Mouse (Mus musculus) heart, adult 2 months (tissue): ENCODE results near the gene Ccdc51.

ENCODE experiments used
- CTCF ChIP-seq: fragments of 200-600 bp; IDR thresholded peaks from 2 replicates; pipeline ENCODE4 v1.8.1; 2022; ENCODE audit warnings: antibody characterized with exemption, mild to moderate bottlenecking, moderate library complexity
- EP300 ChIP-seq: fragments of 200-500 bp; IDR thresholded peaks from 2 replicates; pipeline ENCODE4 v1.6.1; 2011; ENCODE audit warnings: low read depth, low read length, control low read depth; ENCODE audit not compliant: insufficient read depth
- POLR2A ChIP-seq: fragments of 200-500 bp; IDR thresholded peaks from 2 replicates; pipeline ENCODE4 v1.6.1; 2011; ENCODE audit warnings: mild to moderate bottlenecking, low read depth, low read length, control low read depth; ENCODE audit not compliant: insufficient read depth

- TF ChIP-seq CTCF (no peak), EP300 (no peak), POLR2A (no peak)
Measured at GRCm38 (mm10) chr9:109040216-109040615, 42.1 kb upstream of the Ccdc51 start.
